Mouse (Mus musculus): Measurements from ENCODE around the gene Heatr9. TPM values are rescaled to one million over a fixed set of nuclear protein-coding genes. Genes with fewer than 3 reads are reported as not detected.
A peak's percentile ranks its signal among the peaks of the same experiment; 100 is the strongest.

The Heatr9 gene
- polyA plus RNA-seq, 1 experiment, result 0.03 TPM

DNA sequence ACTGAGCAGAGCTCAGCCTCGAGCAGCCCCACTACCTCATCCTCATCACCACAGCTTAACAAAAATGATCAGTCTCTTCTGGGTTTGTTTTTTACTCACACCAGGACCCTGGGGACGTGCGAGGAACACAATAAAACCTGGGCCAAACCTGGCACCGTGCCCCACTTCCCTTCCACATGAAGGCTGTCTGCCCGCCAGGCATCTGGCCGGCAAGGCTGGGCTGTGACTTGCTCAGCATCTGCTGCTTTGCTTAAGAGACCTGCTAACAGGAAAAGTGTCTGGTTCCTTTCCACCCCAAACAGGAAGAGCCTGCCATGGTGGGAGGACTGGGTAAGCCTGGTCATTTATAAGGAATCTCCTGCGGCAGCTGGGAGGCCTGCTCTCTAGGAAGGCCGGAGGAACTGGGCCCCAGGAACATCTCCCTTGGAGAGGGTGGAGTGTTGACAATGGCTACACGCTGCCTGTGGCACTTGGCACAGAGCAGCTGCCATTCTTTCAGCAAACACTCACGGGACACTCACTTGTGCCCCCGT lies 54.8 kb downstream of the Heatr9 start:
- TF ChIP-seq CTCF (conservative IDR thresholded peaks at IDR 0.05; ENCODE audit: insufficient read depth, insufficient read length, low read depth, low read length) (no peak), POLR2A (IDR thresholded peaks at IDR 0.05; ENCODE audit: low read depth, low read length) (no peak)
- peak; percentile 92 for DNase-seq

DNA sequence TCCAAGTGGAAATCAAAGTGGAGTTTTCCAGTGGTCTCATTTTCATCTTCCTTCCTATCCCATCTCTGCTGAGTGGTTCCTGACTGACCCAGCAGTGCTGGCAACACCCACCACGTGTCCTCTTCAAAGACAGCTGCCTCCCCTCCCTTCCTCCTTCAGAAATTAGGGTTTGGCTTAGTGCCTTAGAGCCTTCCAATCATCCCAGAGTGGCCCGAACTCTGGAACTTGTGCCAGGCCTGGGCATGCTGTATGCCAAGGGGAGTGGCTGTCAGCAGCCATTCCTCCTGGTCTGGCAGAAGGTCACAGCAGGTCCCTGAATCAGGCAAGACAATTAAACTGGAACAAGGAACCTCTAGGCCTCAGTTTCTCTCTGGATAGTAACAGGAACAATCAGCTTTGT lies 56.0 kb downstream of the Heatr9 start:
- peak overlapping the region; percentile 62; the same call in 1 of the 2 replicates for H3K27ac ChIP-seq (ENCODE audit: insufficient read depth, low read depth, low read length)
- DNase-seq, result peak; percentile 87
- H3K36me3 ChIP-seq (ENCODE audit: control insufficient read depth, insufficient read depth, low read length), result no peaks in the 10 kb centered on the region
- no peaks in the 10 kb centered on the region for H3K4me1 ChIP-seq (ENCODE audit: control insufficient read depth, insufficient read depth, low read length)
- no peaks in the 10 kb centered on the region for H3K27me3 ChIP-seq (replicated peaks; ENCODE audit: control insufficient read depth, insufficient read depth, low read length)
- WGBS, result 12% methylated on average over 2 of the region's 2 CpGs
- no peak overlapping the region for H3K4me3 ChIP-seq (ENCODE audit: insufficient read depth, low read depth, low read length)
- TF ChIP-seq CTCF (conservative IDR thresholded peaks at IDR 0.05; ENCODE audit: insufficient read depth, insufficient read length, low read depth, low read length) (no peak), POLR2A (IDR thresholded peaks at IDR 0.05; ENCODE audit: low read depth, low read length) (no peak)

More for the DNA sequence above, 54.8 kb downstream of the Heatr9 start:
- Histone ChIP-seq H3K4me3 (ENCODE audit: insufficient read depth, low read depth, low read length) (no peak overlapping the region), H3K27ac (ENCODE audit: insufficient read depth, low read depth, low read length) (peak overlapping the region; percentile 46), H3K36me3 (ENCODE audit: control insufficient read depth, insufficient read depth, low read length) (no peaks in the 10 kb centered on the region), H3K4me1 (ENCODE audit: control insufficient read depth, insufficient read depth, low read length) (peaks cover 3% of the 10 kb centered on the region; the same call in 1 of the 2 replicates), H3K27me3 (replicated peaks; ENCODE audit: control insufficient read depth, insufficient read depth, low read length) (no peaks in the 10 kb centered on the region)
- WGBS, result 55% methylated on average over 11 of the region's 11 CpGs

DNA sequence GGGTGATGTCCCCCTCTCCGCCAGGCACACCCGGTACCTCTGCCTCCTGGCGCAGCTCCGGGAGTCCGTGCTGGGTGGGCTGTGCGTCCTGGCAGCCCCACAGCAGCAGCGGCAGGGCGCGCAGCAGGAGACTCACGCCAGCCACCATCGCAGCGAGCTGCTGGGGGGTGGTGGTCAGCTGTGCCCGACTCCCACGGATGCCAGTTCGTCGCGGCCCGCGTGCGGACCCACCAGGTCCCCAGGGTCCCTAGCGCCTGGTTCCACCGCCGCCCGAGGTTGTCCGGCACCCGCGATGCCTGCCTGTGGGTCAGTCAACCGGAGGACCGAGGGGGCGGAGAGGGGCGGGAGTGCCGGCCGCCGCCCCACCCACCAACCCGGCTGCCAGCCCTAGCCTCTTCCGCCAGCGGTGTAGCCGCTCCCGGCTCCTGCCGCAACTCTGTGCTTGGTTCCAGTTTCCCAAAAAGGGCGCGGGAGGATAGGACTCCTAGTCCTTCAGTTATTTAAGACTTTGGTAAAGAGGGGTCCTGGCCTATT lies 59.2 kb downstream of the Heatr9 start, which contains the start of gene Mmp28:
Gene Mmp28 (minus strand): TSS at position 361 of the 534 bp plus-strand sequence.
- peak; percentile 78 for DNase-seq
- WGBS, result under 1% methylated on average over 42 of the region's 42 CpGs
- 0 out of 2 replicates have a peak within 1 kb of the TSS, but pooled peaks have one; percentile 21 for H3K27ac ChIP-seq (ENCODE audit: insufficient read depth, low read depth, low read length)

More for the DNA sequence above, 59.2 kb downstream of the Heatr9 start, which contains the start of gene Mmp28:
- H3K4me1 ChIP-seq (ENCODE audit: control insufficient read depth, insufficient read depth, low read length), result no peaks in the 10 kb centered on the region
- peak within 1 kb of the TSS; percentile 74 for H3K4me3 ChIP-seq (ENCODE audit: insufficient read depth, low read depth, low read length)
- H3K36me3 ChIP-seq (ENCODE audit: control insufficient read depth, insufficient read depth, low read length), result no peaks in the 10 kb centered on the region
- no peak for TF ChIP-seq CTCF (conservative IDR thresholded peaks at IDR 0.05; ENCODE audit: insufficient read depth, insufficient read length, low read depth, low read length)
- TF ChIP-seq POLR2A (IDR thresholded peaks at IDR 0.05; ENCODE audit: low read depth, low read length), result no peak
- no peaks in the 10 kb centered on the region for H3K27me3 ChIP-seq (replicated peaks; ENCODE audit: control insufficient read depth, insufficient read depth, low read length)

Other genes starting within 250 kb of the Heatr9 start
- 0.03 TPM in 1 of 2 replicates, not detected in the other for gene Slfn14, start 235.4 kb downstream of the Heatr9 start, polyA plus RNA-seq (2012; rRNA removed)
- 34.9 and 37.4 TPM in 2 replicates for gene Ap2b1, start 223.2 kb downstream of the Heatr9 start, polyA plus RNA-seq (2012; rRNA removed)
- 11.4 and 11.8 TPM in 2 replicates for gene Pex12, start 219.6 kb downstream of the Heatr9 start, polyA plus RNA-seq (2012; rRNA removed)
- gene Rasl10b, start 113.0 kb downstream of the Heatr9 start, polyA plus RNA-seq (2012; rRNA removed), result 1.4 and 1.8 TPM in 2 replicates
- gene Gas2l2, start 92.7 kb downstream of the Heatr9 start, polyA plus RNA-seq (2012; rRNA removed), result not detected in 2 replicates
- gene 1700020L24Rik, start 84.5 kb downstream of the Heatr9 start, polyA plus RNA-seq (2012; rRNA removed), result 0.11 and 0.14 TPM in 2 replicates
- gene Mmp28, start 59.1 kb downstream of the Heatr9 start, polyA plus RNA-seq (2012; rRNA removed), result 4.3 TPM in 2 replicates
- 7.2 and 13.8 TPM in 2 replicates for gene Taf15, start 49.1 kb downstream of the Heatr9 start, polyA plus RNA-seq (2012; rRNA removed)
- gene Ccl5, start 8.3 kb upstream of the Heatr9 start, polyA plus RNA-seq (2012; rRNA removed), result 11.5 and 70.3 TPM in 2 replicates
- 0.92 and 1.7 TPM in 2 replicates for gene Ccl9, start 56.5 kb upstream of the Heatr9 start, polyA plus RNA-seq (2012; rRNA removed)
- 3.9 and 6.2 TPM in 2 replicates for gene Ccl6, start 70.9 kb upstream of the Heatr9 start, polyA plus RNA-seq (2012; rRNA removed)
- not detected in 2 replicates for gene Rpl9-ps1, start 123.4 kb upstream of the Heatr9 start, polyA plus RNA-seq (2012; rRNA removed)
- 1.6 and 1.8 TPM in 2 replicates for gene Ccl3, start 127.2 kb upstream of the Heatr9 start, polyA plus RNA-seq (2012; rRNA removed)
- 1.3 and 2.0 TPM in 2 replicates for gene Ccl4, start 140.4 kb upstream of the Heatr9 start, polyA plus RNA-seq (2012; rRNA removed)
- 2.6 and 4.4 TPM in 2 replicates for gene Wfdc17, start 181.8 kb upstream of the Heatr9 start, polyA plus RNA-seq (2012; rRNA removed)
- gene Wfdc18, start 186.8 kb upstream of the Heatr9 start, polyA plus RNA-seq (2012; rRNA removed), result not detected in 2 replicates
- gene Wfdc21, start 224.8 kb upstream of the Heatr9 start, polyA plus RNA-seq (2012; rRNA removed), result 0.77 and 1.9 TPM in 2 replicates
- 10.9 and 12.0 TPM in 2 replicates for gene Heatr6, start 231.5 kb upstream of the Heatr9 start, polyA plus RNA-seq (2012; rRNA removed)